Comparison of ENCODE assay signal across 9 mouse cellular contexts in the genomic region with DNA sequence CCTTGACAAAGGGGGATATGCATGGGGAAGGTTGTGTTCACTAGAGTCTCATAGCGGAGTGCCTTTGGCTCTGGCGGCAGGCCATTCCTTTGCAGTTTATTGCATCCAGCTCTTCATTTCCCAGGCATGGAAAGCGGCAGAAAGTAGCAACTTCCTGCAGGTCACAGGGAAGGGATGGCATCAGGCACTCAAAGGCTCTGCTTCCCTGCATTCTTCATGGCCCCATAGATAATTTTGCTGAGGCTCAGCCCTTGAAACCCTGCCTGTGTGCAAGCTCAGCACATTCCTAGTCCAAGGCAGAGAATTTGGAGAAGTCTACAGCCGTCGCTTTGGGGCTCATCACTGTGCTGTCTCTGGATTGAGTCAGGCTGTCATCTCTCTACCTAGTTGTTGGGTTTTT. TPM values are rescaled to one million over a fixed set of nuclear protein-coding genes. Genes with fewer than 3 reads are reported as not detected.
DNase-seq lines count a peak whose midpoint lies in the region; ATAC-seq lines count a peak whose summit lies in the region.
"Had no signal": no experiment of that assay in that cellular context is flagged by ENCODE, and none has a peak within 500 bp of the region (broad histone marks: within the 10 kb centered on the region; RNA-seq: fewer than 3 reads in every experiment).

No protein-coding gene starts in this region.

- H3K4me3 ChIP-seq in hindbrain, embryonic 10.5 days, result no peak overlapping the region
- no peak overlapping the region for H3K4me3 ChIP-seq in hindbrain, embryonic 11.5 days (ENCODE audit: low read depth, low read length)
- no peak overlapping the region for H3K4me3 ChIP-seq in midbrain, embryonic 15.5 days
- H3K4me3 ChIP-seq in midbrain, embryonic 16.5 days (ENCODE audit: low read depth, low read length), result no peak overlapping the region
- no peak overlapping the region for H3K4me3 ChIP-seq in intestine, embryonic 14.5 days (ENCODE audit: low read depth, low read length)
- no peak overlapping the region for H3K4me3 ChIP-seq in stomach, embryonic 15.5 days (replicated peaks)
- no peak overlapping the region for H3K4me3 ChIP-seq in midbrain, embryonic 10.5 days
- H3K4me3 ChIP-seq: neural tube, embryonic 12.5 days had no signal

- H3K9me3 ChIP-seq in hindbrain, embryonic 10.5 days, result no peaks in the 10 kb centered on the region
- no peaks in the 10 kb centered on the region for H3K9me3 ChIP-seq in hindbrain, embryonic 11.5 days (ENCODE audit: control insufficient read depth, low read length)
- no peaks in the 10 kb centered on the region for H3K9me3 ChIP-seq in midbrain, embryonic 15.5 days
- no peaks in the 10 kb centered on the region for H3K9me3 ChIP-seq in midbrain, embryonic 16.5 days (replicated peaks; ENCODE audit: control insufficient read depth, low read length, poor library complexity, severe bottlenecking)
- H3K9me3 ChIP-seq in intestine, embryonic 14.5 days (ENCODE audit: control insufficient read depth, low read length), result no peaks in the 10 kb centered on the region
- no peaks in the 10 kb centered on the region for H3K9me3 ChIP-seq in stomach, embryonic 15.5 days
- H3K9me3 ChIP-seq in midbrain, embryonic 10.5 days (replicated peaks), result no peaks in the 10 kb centered on the region
- H3K9me3 ChIP-seq: neural tube, embryonic 12.5 days had no signal

- no peak for DNase-seq in hindbrain, embryonic 10.5 days (ENCODE audit: low spot score)
- DNase-seq in hindbrain, embryonic 11.5 days (ENCODE audit: low spot score), result no peak
- DNase-seq in intestine, embryonic 14.5 days (ENCODE audit: low spot score), result no peak
- no peak for DNase-seq in midbrain, embryonic 10.5 days (ENCODE audit: low spot score)
- no peak for DNase-seq in adrenal gland, postnatal 10 days

- peaks cover 28% of the 10 kb centered on the region for H3K4me1 ChIP-seq in hindbrain, embryonic 10.5 days (replicated peaks)
- no peaks in the 10 kb centered on the region for H3K4me1 ChIP-seq in hindbrain, embryonic 11.5 days (replicated peaks; ENCODE audit: control insufficient read depth, insufficient read depth, low read length)
- H3K4me1 ChIP-seq in midbrain, embryonic 15.5 days, result 0 out of 2 replicates have a peak, but pooled peaks cover 3% of the 10 kb centered on the region
- H3K4me1 ChIP-seq in midbrain, embryonic 16.5 days (ENCODE audit: control insufficient read depth, insufficient read depth, low read length), result no peaks in the 10 kb centered on the region
- H3K4me1 ChIP-seq in intestine, embryonic 14.5 days (replicated peaks; ENCODE audit: control insufficient read depth, insufficient read depth, low read length), result peaks cover 34% of the 10 kb centered on the region
- H3K4me1 ChIP-seq in stomach, embryonic 15.5 days, result peaks cover 36% of the 10 kb centered on the region
- peaks cover 27% of the 10 kb centered on the region for H3K4me1 ChIP-seq in midbrain, embryonic 10.5 days

- H3K9ac ChIP-seq in hindbrain, embryonic 11.5 days (ENCODE audit: low read depth, low read length), result no peak overlapping the region
- no peak overlapping the region for H3K9ac ChIP-seq in midbrain, embryonic 15.5 days
- no peak overlapping the region for H3K9ac ChIP-seq in midbrain, embryonic 16.5 days (ENCODE audit: low read depth, low read length)
- no peak overlapping the region for H3K9ac ChIP-seq in intestine, embryonic 14.5 days (ENCODE audit: low read length)
- H3K9ac ChIP-seq in stomach, embryonic 15.5 days, result no peak overlapping the region
- H3K9ac ChIP-seq: neural tube, embryonic 12.5 days had no signal

- H3K4me2 ChIP-seq in hindbrain, embryonic 11.5 days (replicated peaks; ENCODE audit: low read depth, low read length), result no peak overlapping the region
- no peak overlapping the region for H3K4me2 ChIP-seq in midbrain, embryonic 15.5 days
- no peak overlapping the region for H3K4me2 ChIP-seq in midbrain, embryonic 16.5 days (ENCODE audit: low read length)
- no peak overlapping the region for H3K4me2 ChIP-seq in intestine, embryonic 14.5 days (ENCODE audit: low read length)
- H3K4me2 ChIP-seq in stomach, embryonic 15.5 days, result no peak overlapping the region
- H3K4me2 ChIP-seq: neural tube, embryonic 12.5 days had no signal

- H3K27ac ChIP-seq in hindbrain, embryonic 10.5 days, result peak overlapping the region; percentile 45; the same call in 1 of the 2 replicates
- H3K27ac ChIP-seq in hindbrain, embryonic 11.5 days (ENCODE audit: low read depth, low read length), result no peak overlapping the region
- H3K27ac ChIP-seq in midbrain, embryonic 15.5 days, result 0 out of 2 replicates have a peak overlapping the region, but pooled peaks have one; percentile 23
- no peak overlapping the region for H3K27ac ChIP-seq in midbrain, embryonic 16.5 days (ENCODE audit: low read length)
- peak overlapping the region; percentile 76 for H3K27ac ChIP-seq in intestine, embryonic 14.5 days (ENCODE audit: low read depth)
- H3K27ac ChIP-seq in stomach, embryonic 15.5 days, result peak overlapping the region; percentile 75
- H3K27ac ChIP-seq in midbrain, embryonic 10.5 days (replicated peaks), result no peak overlapping the region
- H3K27ac ChIP-seq: neural tube, embryonic 12.5 days had no signal

- WGBS in hindbrain, embryonic 10.5 days, result 78% methylated on average over 5 of the region's 5 CpGs
- 67% methylated on average over 5 of the region's 5 CpGs for WGBS in hindbrain, embryonic 11.5 days
- WGBS in midbrain, embryonic 15.5 days, result 74% methylated on average over 5 of the region's 5 CpGs
- 71% methylated on average over 5 of the region's 5 CpGs for WGBS in midbrain, embryonic 16.5 days
- 38% methylated on average over 5 of the region's 5 CpGs for WGBS in intestine, embryonic 14.5 days
- 46% methylated on average over 5 of the region's 5 CpGs for WGBS in stomach, embryonic 15.5 days
- 79% methylated on average over 5 of the region's 5 CpGs for WGBS in midbrain, embryonic 10.5 days

- H3K27me3 ChIP-seq in hindbrain, embryonic 10.5 days (ENCODE audit: insufficient read depth, poor library complexity, severe bottlenecking), result no peaks in the 10 kb centered on the region
- no peaks in the 10 kb centered on the region for H3K27me3 ChIP-seq in hindbrain, embryonic 11.5 days (ENCODE audit: control insufficient read depth, insufficient read depth, low read length)
- no peaks in the 10 kb centered on the region for H3K27me3 ChIP-seq in midbrain, embryonic 15.5 days (replicated peaks)
- no peaks in the 10 kb centered on the region for H3K27me3 ChIP-seq in midbrain, embryonic 16.5 days (ENCODE audit: control insufficient read depth, insufficient read depth, low read depth, low read length)
- no peaks in the 10 kb centered on the region for H3K27me3 ChIP-seq in intestine, embryonic 14.5 days (replicated peaks; ENCODE audit: control insufficient read depth, insufficient read depth, low read length)
- no peaks in the 10 kb centered on the region for H3K27me3 ChIP-seq in stomach, embryonic 15.5 days (replicated peaks)
- no peaks in the 10 kb centered on the region for H3K27me3 ChIP-seq in midbrain, embryonic 10.5 days (ENCODE audit: low read depth, poor library complexity, severe bottlenecking)
- H3K27me3 ChIP-seq: neural tube, embryonic 12.5 days had no signal

- H3K36me3 ChIP-seq in hindbrain, embryonic 10.5 days, result no peaks in the 10 kb centered on the region
- no peaks in the 10 kb centered on the region for H3K36me3 ChIP-seq in hindbrain, embryonic 11.5 days (ENCODE audit: control insufficient read depth, insufficient read depth, low read length)
- H3K36me3 ChIP-seq in midbrain, embryonic 15.5 days (replicated peaks), result no peaks in the 10 kb centered on the region
- no peaks in the 10 kb centered on the region for H3K36me3 ChIP-seq in midbrain, embryonic 16.5 days (ENCODE audit: control insufficient read depth, insufficient read depth, low read length)
- peaks cover 18% of the 10 kb centered on the region; the same call in 1 of the 2 replicates for H3K36me3 ChIP-seq in intestine, embryonic 14.5 days (ENCODE audit: control insufficient read depth, insufficient read depth, low read length)
- H3K36me3 ChIP-seq in stomach, embryonic 15.5 days, result peaks cover 6% of the 10 kb centered on the region; the same call in 1 of the 2 replicates
- peaks cover 4% of the 10 kb centered on the region; the same call in 1 of the 2 replicates for H3K36me3 ChIP-seq in midbrain, embryonic 10.5 days
- H3K36me3 ChIP-seq: neural tube, embryonic 12.5 days had no signal

- no peak for ATAC-seq in hindbrain, embryonic 11.5 days (ENCODE audit: low FRiP score)
- ATAC-seq in midbrain, embryonic 15.5 days (replicated peaks), result no peak
- ATAC-seq in midbrain, embryonic 16.5 days, result no peak
- ATAC-seq in intestine, embryonic 14.5 days (replicated peaks; ENCODE audit: low FRiP score, low TSS enrichment, low read depth), result no peak
- no peak for ATAC-seq in stomach, embryonic 15.5 days (ENCODE audit: insufficient read depth, low FRiP score, low read depth)

RNA-seq across cellular contexts. Expression of a gene that starts 49.4 kb away (rescaled TPM):
- polyA plus RNA-seq in hindbrain, embryonic 10.5 days (2016; fragmentation: Nextera tagmentation; extraction: Ambion mirVana), result 63.8 and 87.1 TPM in 2 replicates
- 55.5 and 62.6 TPM in 2 replicates for polyA plus RNA-seq in hindbrain, embryonic 11.5 days (2014; fragmentation: Nextera tagmentation; extraction: Ambion mirVana)
- 23.4 and 24.1 TPM in 2 replicates for polyA plus RNA-seq in midbrain, embryonic 15.5 days (2015; fragmentation: Nextera tagmentation; extraction: Ambion mirVana)
- 23.5 and 24.1 TPM in 2 replicates for polyA plus RNA-seq in midbrain, embryonic 16.5 days (2015; fragmentation: Nextera tagmentation; extraction: Ambion mirVana)
- 71.5 and 76.5 TPM in 2 replicates for polyA plus RNA-seq in intestine, embryonic 14.5 days (2014; fragmentation: Nextera tagmentation; extraction: Ambion mirVana)
- 56.3 and 61.1 TPM in 2 replicates for polyA plus RNA-seq in stomach, embryonic 15.5 days (2015; fragmentation: Nextera tagmentation; extraction: Ambion mirVana)
- 82.5 and 95.8 TPM in 2 replicates for polyA plus RNA-seq in midbrain, embryonic 10.5 days (2016; fragmentation: Nextera tagmentation; extraction: Ambion mirVana)
- total RNA-seq in adrenal gland, postnatal 10 days (2021), result 10 to 100 TPM; 31.9 to 36.4 TPM

Comparison
In these comparisons a context has a peak if more than half of its experiments do, and no peak if none do; other contexts are left out.
1. H3K27ac ChIP-seq: peak in hindbrain, embryonic 10.5 days (single experiment), midbrain, embryonic 15.5 days (single experiment), intestine, embryonic 14.5 days (single experiment) and stomach, embryonic 15.5 days (single experiment); none in hindbrain, embryonic 11.5 days (single experiment), midbrain, embryonic 16.5 days (single experiment) and midbrain, embryonic 10.5 days (single experiment).